Mouse (Mus musculus) spleen, adult 2 months (tissue): ENCODE results near the gene Daam2.

ENCODE experiments used
- CTCF ChIP-seq: fragments of 200-500 bp; IDR thresholded peaks from 2 replicates; pipeline ENCODE4 v1.5.1; 2011; ENCODE audit warnings: mild to moderate bottlenecking, inconsistent platforms; ENCODE audit not compliant: insufficient read depth, insufficient read length, insufficient replicate concordance; ENCODE audit errors: extremely low read depth
- POLR2A ChIP-seq: fragments of 200-500 bp; IDR thresholded peaks from 2 replicates; pipeline ENCODE4 v1.6.1; 2011; ENCODE audit warnings: low read depth, low read length, inconsistent platforms

GRCm38 (mm10) chr17:49439706-49440105, 124.4 kb downstream of the Daam2 start:
- TF ChIP-seq CTCF (no peak), POLR2A (no peak)
